Mouse (Mus musculus) intestine, embryonic 14.5 days (tissue): ENCODE data around the gene Rnf212. TPM values are rescaled to one million over a fixed set of nuclear protein-coding genes. Genes with fewer than 3 reads are reported as not detected.

Experiments
- ATAC-seq: fragments of 200-750 bp; cut with Nextera tagmentation; replicated peaks from 2 replicates; pipeline ENCODE4 v1.8.0; 2017; ENCODE audit warnings: low read depth, moderate number of reproducible peaks, moderate TSS enrichment, moderate library complexity; ENCODE audit not compliant: low FRiP score, low TSS enrichment
- DNase-seq: peaks from one replicate; pipeline ENCODE4 v3.0.0-alpha.2; 2018; ENCODE audit warnings: low spot score
- H3K27ac ChIP-seq: fragments of 300-500 bp; sonication (generic); 2 replicates; pipeline ENCODE4 v1.5.1; 2014; ENCODE audit warnings: low read depth, mild to moderate bottlenecking, control low read depth
- H3K27me3 ChIP-seq: fragments of 300-500 bp; sonication (generic); replicated peaks from 2 replicates; pipeline ENCODE4 v1.6.1; 2014; ENCODE audit warnings: low read length, control low read depth; ENCODE audit not compliant: control insufficient read depth, insufficient read depth
- H3K36me3 ChIP-seq: fragments of 300-500 bp; sonication (generic); 2 replicates; pipeline ENCODE4 v1.6.1; 2014; ENCODE audit warnings: low read length, control low read depth; ENCODE audit not compliant: control insufficient read depth, insufficient read depth
- H3K4me1 ChIP-seq: fragments of 300-500 bp; sonication (generic); replicated peaks from 2 replicates; pipeline ENCODE4 v1.6.1; 2014; ENCODE audit warnings: low read length, control low read depth, mixed read lengths; ENCODE audit not compliant: control insufficient read depth, insufficient read depth
- H3K4me2 ChIP-seq: fragments of 300-500 bp; sonication (generic); 2 replicates; pipeline ENCODE4 v1.6.1; 2014; ENCODE audit warnings: low read length
- H3K4me3 ChIP-seq: fragments of 300-500 bp; sonication (generic); 2 replicates; pipeline ENCODE4 v1.5.1; 2014; ENCODE audit warnings: low read depth, low read length, control low read depth, mixed read lengths
- H3K9ac ChIP-seq: fragments of 300-500 bp; sonication (generic); 2 replicates; pipeline ENCODE4 v1.6.1; 2014; ENCODE audit warnings: mild to moderate bottlenecking, low read length
- H3K9me3 ChIP-seq: fragments of 300-500 bp; sonication (generic); 2 replicates; pipeline ENCODE4 v1.6.1; 2016; ENCODE audit warnings: low read length, control low read depth; ENCODE audit not compliant: control insufficient read depth
- WGBS: fragments of 180-500 bp; shearing (Covaris S2); extraction: QIAGEN DNeasy Blood & Tissue Kit; methylation state at CpG from one replicate; pipeline ENCODE4 v1.1.7; 2014; 5-methylcytosine and 5-hydroxymethylcytosine counted together
- polyA plus RNA-seq: library from polyadenylated mRNA; unstranded; fragments of >200 nt; fragmentation: Nextera tagmentation; extraction: Ambion mirVana; gene quantifications from 2 replicates; pipeline ENCODE4 v1.2.1, GENCODE M21; 2014

Gene Rnf212
- polyA plus RNA-seq, 1 experiment from 2014 or later = not detected

- H3K4me1 ChIP-seq = peaks cover 26% of the 10 kb centered on the region
- H3K4me3 ChIP-seq = peak overlapping the region; percentile 79
- H3K9ac ChIP-seq = peak overlapping the region; percentile 68
- 0 out of 2 replicates have a peak overlapping the region, but pooled peaks have one; percentile 38 for H3K27ac ChIP-seq
- peak; percentile 94 for ATAC-seq
- no peaks in the 10 kb centered on the region for H3K36me3 ChIP-seq
- peak overlapping the region; percentile 62 for H3K4me2 ChIP-seq
- H3K9me3 ChIP-seq = no peaks in the 10 kb centered on the region
- no peaks in the 10 kb centered on the region for H3K27me3 ChIP-seq
- DNase-seq = peak; percentile 92
- WGBS = under 1% methylated on average over 29 of the region's 43 CpGs
Measured at GRCm38 (mm10) chr5:108693872-108694288, 80.9 kb downstream of the Rnf212 start.

- Histone ChIP-seq H3K4me2 (peak within 1 kb of the TSS; percentile 62), H3K4me1 (peaks cover 26% of the 10 kb centered on the region), H3K9ac (peak within 1 kb of the TSS; percentile 36), H3K9me3 (no peaks in the 10 kb centered on the region), H3K27me3 (no peaks in the 10 kb centered on the region), H3K27ac (no peak within 1 kb of the TSS), H3K36me3 (no peaks in the 10 kb centered on the region), H3K4me3 (peak within 1 kb of the TSS; percentile 79)
- DNase-seq (peak; percentile 85), ATAC-seq (no peak)
- 6% methylated on average over 16 of the region's 18 CpGs for WGBS
Measured at GRCm38 (mm10) chr5:108692271-108692670, 82.5 kb downstream of the Rnf212 start, which contains the start of gene Fgfrl1. TSS of gene Fgfrl1 (plus strand) at chr5:108692382.

- Histone ChIP-seq H3K27me3 (no peaks in the 10 kb centered on the region), H3K4me3 (no peak overlapping the region), H3K36me3 (no peaks in the 10 kb centered on the region), H3K27ac (no peak overlapping the region), H3K4me1 (peaks cover 18% of the 10 kb centered on the region; the same call in 1 of the 2 replicates), H3K4me2 (no peak overlapping the region), H3K9ac (no peak overlapping the region), H3K9me3 (no peaks in the 10 kb centered on the region)
- DNase-seq = no peak
- no peak for ATAC-seq
- 74% methylated on average over 4 of the region's 4 CpGs for WGBS
Measured at GRCm38 (mm10) chr5:108691152-108691551, 83.6 kb downstream of the Rnf212 start.

GRCm38 (mm10) chr5:108689091-108689490, 85.7 kb downstream of the Rnf212 start:
- WGBS = 74% methylated on average over 5 of the region's 5 CpGs
- no peak for ATAC-seq

DNA sequence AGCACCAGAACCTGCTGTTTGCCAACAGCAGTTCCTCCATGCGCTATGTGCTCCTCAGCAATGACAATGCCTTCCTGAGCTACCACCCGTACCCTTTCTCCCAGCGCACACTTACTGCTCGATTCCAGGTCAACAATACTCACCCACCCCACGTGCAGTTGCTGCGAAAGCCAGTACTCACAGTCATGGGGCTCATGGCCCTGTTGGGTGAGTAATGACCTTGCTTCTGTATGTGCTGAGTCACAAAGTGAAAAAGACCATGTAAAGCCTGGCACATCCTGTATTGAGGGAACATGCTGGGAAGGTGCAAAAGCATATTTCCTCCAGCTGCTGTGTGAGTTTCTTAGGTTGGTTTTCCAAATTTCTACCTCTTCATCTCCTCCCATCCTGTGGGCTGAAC, 93.9 kb downstream of the Rnf212 start:
- Histone ChIP-seq H3K27me3 (no peaks in the 10 kb centered on the region), H3K9ac (no peak overlapping the region), H3K4me3 (no peak overlapping the region), H3K27ac (no peak overlapping the region), H3K4me1 (peaks cover 13% of the 10 kb centered on the region; the same call in 1 of the 2 replicates), H3K4me2 (no peak overlapping the region), H3K9me3 (no peaks in the 10 kb centered on the region), H3K36me3 (0 out of 2 replicates have a peak, but pooled peaks cover 4% of the 10 kb centered on the region)
- 91% methylated on average over 6 of the region's 6 CpGs for WGBS
- DNase-seq (no peak), ATAC-seq (no peak)

More at GRCm38 (mm10) chr5:108689091-108689490, 85.7 kb downstream of the Rnf212 start:
- no peak overlapping the region for H3K4me3 ChIP-seq
- H3K36me3 ChIP-seq = no peaks in the 10 kb centered on the region
- H3K27ac ChIP-seq = no peak overlapping the region
- H3K27me3 ChIP-seq = no peaks in the 10 kb centered on the region
- peaks cover 12% of the 10 kb centered on the region; the same call in 1 of the 2 replicates for H3K4me1 ChIP-seq
- no peak for DNase-seq
- H3K9ac ChIP-seq = no peak overlapping the region
- H3K9me3 ChIP-seq = no peaks in the 10 kb centered on the region
- H3K4me2 ChIP-seq = no peak overlapping the region

GRCm38 (mm10) chr5:108679909-108680308, 94.9 kb downstream of the Rnf212 start:
- no peak overlapping the region for H3K4me2 ChIP-seq
- H3K4me1 ChIP-seq = peaks cover 13% of the 10 kb centered on the region; the same call in 1 of the 2 replicates
- H3K27ac ChIP-seq = no peak overlapping the region
- 61% methylated on average over 3 of the region's 3 CpGs for WGBS
- no peak overlapping the region for H3K4me3 ChIP-seq
- no peaks in the 10 kb centered on the region for H3K27me3 ChIP-seq
- no peak overlapping the region for H3K9ac ChIP-seq
- DNase-seq = no peak
- no peaks in the 10 kb centered on the region for H3K9me3 ChIP-seq
- no peak for ATAC-seq
- 0 out of 2 replicates have a peak, but pooled peaks cover 4% of the 10 kb centered on the region for H3K36me3 ChIP-seq

Other genes starting within 250 kb of the Rnf212 start
- 3.1 and 3.2 TPM in 2 replicates for gene Cplx1, start 225.0 kb downstream of the Rnf212 start, polyA plus RNA-seq
- gene Gak, start 145.2 kb downstream of the Rnf212 start, polyA plus RNA-seq = 62.9 and 65.5 TPM in 2 replicates
- 27.5 and 28.0 TPM in 2 replicates for gene Tmem175, start 145.2 kb downstream of the Rnf212 start, polyA plus RNA-seq
- 13.4 and 15.2 TPM in 2 replicates for gene Idua, start 114.7 kb downstream of the Rnf212 start, polyA plus RNA-seq
- gene Dgkq, start 105.3 kb downstream of the Rnf212 start, polyA plus RNA-seq = 8.0 and 10.1 TPM in 2 replicates
- gene Slc26a1, start 99.4 kb downstream of the Rnf212 start, polyA plus RNA-seq = 1.1 and 1.2 TPM in 2 replicates
- gene Fgfrl1, start 82.6 kb downstream of the Rnf212 start, polyA plus RNA-seq = 17.9 and 26.6 TPM in 2 replicates
- gene Tmed11, start 20.4 kb upstream of the Rnf212 start, polyA plus RNA-seq = not detected in 2 replicates
- gene Vmn2r8, start 33.9 kb upstream of the Rnf212 start, polyA plus RNA-seq = not detected in 2 replicates
- gene Vmn2r9, start 77.6 kb upstream of the Rnf212 start, polyA plus RNA-seq = not detected in 2 replicates
- not detected in 2 replicates for gene Vmn2r10, start 231.5 kb upstream of the Rnf212 start, polyA plus RNA-seq